Comparison of ENCODE assay signal across 21 mouse cellular contexts in genomic region chr7:139795004-139795605, GRCm38 (mm10). TPM values are rescaled to one million over a fixed set of nuclear protein-coding genes. Genes with fewer than 3 reads are reported as not detected.
DNase-seq lines count a peak whose midpoint lies in the region; ATAC-seq lines count a peak whose summit lies in the region.
"Had no signal": no experiment of that assay in that cellular context is flagged by ENCODE, and none has a peak within 500 bp of the region (broad histone marks: within the 10 kb centered on the region; RNA-seq: fewer than 3 reads in every experiment).

No protein-coding gene starts in this region.

- H3K4me3 ChIP-seq in hindbrain, embryonic 12.5 days: no peak overlapping the region
- no peak overlapping the region for H3K4me3 ChIP-seq in hindbrain, embryonic 16.5 days (ENCODE audit: low read length)
- no peak overlapping the region for H3K4me3 ChIP-seq in neural tube, embryonic 13.5 days
- no peak overlapping the region for H3K4me3 ChIP-seq in neural tube, embryonic 15.5 days (replicated peaks)
- no peak overlapping the region for H3K4me3 ChIP-seq in hindbrain, embryonic 15.5 days
- H3K4me3 ChIP-seq: embryonic facial prominence, embryonic 13.5 days; forebrain, embryonic 12.5 days; heart, embryonic 10.5 days had no signal

- no peaks in the 10 kb centered on the region for H3K9me3 ChIP-seq in hindbrain, embryonic 12.5 days (replicated peaks)
- no peaks in the 10 kb centered on the region for H3K9me3 ChIP-seq in hindbrain, embryonic 16.5 days (ENCODE audit: control insufficient read depth, low read length)
- H3K9me3 ChIP-seq in neural tube, embryonic 13.5 days: no peaks in the 10 kb centered on the region
- no peaks in the 10 kb centered on the region for H3K9me3 ChIP-seq in neural tube, embryonic 15.5 days (replicated peaks)
- no peaks in the 10 kb centered on the region for H3K9me3 ChIP-seq in hindbrain, embryonic 15.5 days
- H3K9me3 ChIP-seq: embryonic facial prominence, embryonic 13.5 days; forebrain, embryonic 12.5 days; heart, embryonic 10.5 days had no signal

- no peaks in the 10 kb centered on the region for H3K4me1 ChIP-seq in hindbrain, embryonic 12.5 days
- no peaks in the 10 kb centered on the region; the same call in 1 of the 2 replicates for H3K4me1 ChIP-seq in hindbrain, embryonic 16.5 days (ENCODE audit: control insufficient read depth, insufficient read depth, low read depth, low read length)
- H3K4me1 ChIP-seq in neural tube, embryonic 13.5 days (replicated peaks): no peaks in the 10 kb centered on the region; the same call in 1 of the 2 replicates
- H3K4me1 ChIP-seq in neural tube, embryonic 15.5 days: 0 out of 2 replicates have a peak, but pooled peaks cover 4% of the 10 kb centered on the region
- H3K4me1 ChIP-seq in hindbrain, embryonic 15.5 days (replicated peaks): peaks cover 5% of the 10 kb centered on the region; the same call in 1 of the 2 replicates
- H3K4me1 ChIP-seq: embryonic facial prominence, embryonic 13.5 days; heart, embryonic 10.5 days had no signal

- intact Hi-C loops in heart, postnatal 36 days (cut with DNase I): no loop called here

- no peak overlapping the region for H3K4me2 ChIP-seq in hindbrain, embryonic 12.5 days (replicated peaks)
- no peak overlapping the region for H3K4me2 ChIP-seq in hindbrain, embryonic 16.5 days (ENCODE audit: low read length)
- no peak overlapping the region for H3K4me2 ChIP-seq in neural tube, embryonic 13.5 days
- H3K4me2 ChIP-seq in neural tube, embryonic 15.5 days: no peak overlapping the region
- no peak overlapping the region for H3K4me2 ChIP-seq in hindbrain, embryonic 15.5 days
- H3K4me2 ChIP-seq: embryonic facial prominence, embryonic 13.5 days; forebrain, embryonic 12.5 days had no signal

- H3K27ac ChIP-seq in hindbrain, embryonic 12.5 days: no peak overlapping the region
- no peak overlapping the region for H3K27ac ChIP-seq in hindbrain, embryonic 16.5 days (ENCODE audit: low read depth, low read length)
- H3K27ac ChIP-seq in neural tube, embryonic 13.5 days (replicated peaks): peak overlapping the region; percentile 43; the same call in 1 of the 2 replicates
- no peak overlapping the region for H3K27ac ChIP-seq in neural tube, embryonic 15.5 days (replicated peaks)
- no peak overlapping the region for H3K27ac ChIP-seq in hindbrain, embryonic 15.5 days (replicated peaks)
- H3K27ac ChIP-seq: embryonic facial prominence, embryonic 13.5 days; forebrain, embryonic 12.5 days; heart, embryonic 10.5 days had no signal

- peak; percentile 78 for ATAC-seq in hindbrain, embryonic 12.5 days (ENCODE audit: low FRiP score)
- no peak for ATAC-seq in hindbrain, embryonic 16.5 days
- ATAC-seq in neural tube, embryonic 13.5 days (ENCODE audit: low read depth): peak; percentile 36; the same call in 1 of the 2 replicates
- no peak for ATAC-seq in neural tube, embryonic 15.5 days (ENCODE audit: low FRiP score)
- ATAC-seq in hindbrain, embryonic 15.5 days (ENCODE audit: low FRiP score, low read depth): 0 out of 2 replicates have a peak, but pooled peaks have one; percentile 42
- ATAC-seq: activated CD4-positive, CD25-positive, alpha-beta regulatory T cell, adult 4 months; Patski had no signal

- H3K27me3 ChIP-seq in hindbrain, embryonic 12.5 days: no peaks in the 10 kb centered on the region; the same call in 1 of the 2 replicates
- no peaks in the 10 kb centered on the region for H3K27me3 ChIP-seq in hindbrain, embryonic 16.5 days (replicated peaks; ENCODE audit: control insufficient read depth, insufficient read depth, low read length)
- H3K27me3 ChIP-seq in neural tube, embryonic 13.5 days: no peaks in the 10 kb centered on the region
- H3K27me3 ChIP-seq in neural tube, embryonic 15.5 days (replicated peaks): no peaks in the 10 kb centered on the region
- no peaks in the 10 kb centered on the region for H3K27me3 ChIP-seq in hindbrain, embryonic 15.5 days
- H3K27me3 ChIP-seq: embryonic facial prominence, embryonic 13.5 days; Patski had no signal

- WGBS in hindbrain, embryonic 12.5 days: 49% methylated on average over 9 of the region's 9 CpGs
- WGBS in hindbrain, embryonic 16.5 days: 37% methylated on average over 9 of the region's 9 CpGs
- WGBS in neural tube, embryonic 13.5 days: 43% methylated on average over 9 of the region's 9 CpGs
- WGBS in neural tube, embryonic 15.5 days: 50% methylated on average over 9 of the region's 9 CpGs
- 34% methylated on average over 9 of the region's 9 CpGs for WGBS in hindbrain, embryonic 15.5 days

- H3K36me3 ChIP-seq in hindbrain, embryonic 12.5 days: no peaks in the 10 kb centered on the region
- H3K36me3 ChIP-seq in hindbrain, embryonic 16.5 days (ENCODE audit: control insufficient read depth, insufficient read depth, low read length): no peaks in the 10 kb centered on the region
- H3K36me3 ChIP-seq in neural tube, embryonic 13.5 days: no peaks in the 10 kb centered on the region
- no peaks in the 10 kb centered on the region for H3K36me3 ChIP-seq in neural tube, embryonic 15.5 days
- no peaks in the 10 kb centered on the region for H3K36me3 ChIP-seq in hindbrain, embryonic 15.5 days
- H3K36me3 ChIP-seq: embryonic facial prominence, embryonic 13.5 days; forebrain, embryonic 12.5 days; heart, embryonic 10.5 days had no signal

- no peak for DNase-seq in heart, postnatal 36 days
- DNase-seq in ovary, adult 18-20 months (ENCODE audit: low spot score): no peak
- DNase-seq: adrenal gland, postnatal 14 days; cerebellum, adult 18-20 months; cerebellum, adult 9-11 months; cerebellum, postnatal 36 days; gastrocnemius, postnatal 10 days; heart, adult 18-20 months; heart, postnatal 10 days had no signal

- no peak overlapping the region for H3K9ac ChIP-seq in hindbrain, embryonic 12.5 days
- no peak overlapping the region for H3K9ac ChIP-seq in hindbrain, embryonic 16.5 days (ENCODE audit: low read depth, low read length)
- no peak overlapping the region for H3K9ac ChIP-seq in neural tube, embryonic 13.5 days
- H3K9ac ChIP-seq in neural tube, embryonic 15.5 days (replicated peaks): no peak overlapping the region
- H3K9ac ChIP-seq in hindbrain, embryonic 15.5 days: no peak overlapping the region
- H3K9ac ChIP-seq: embryonic facial prominence, embryonic 13.5 days; forebrain, embryonic 12.5 days had no signal

RNA-seq across cellular contexts. Expression of gene Adgra1, which starts 38.9 kb away (rescaled TPM):
- 18.7 and 21.4 TPM in 2 replicates for polyA plus RNA-seq in hindbrain, embryonic 12.5 days (2016; fragmentation: Nextera tagmentation; extraction: Ambion mirVana)
- 27.2 and 30.7 TPM in 2 replicates for polyA plus RNA-seq in hindbrain, embryonic 16.5 days (2015; fragmentation: Nextera tagmentation; extraction: Ambion mirVana)
- polyA plus RNA-seq in neural tube, embryonic 13.5 days (2015; fragmentation: Nextera tagmentation; extraction: Ambion mirVana): 23.9 and 29.2 TPM in 2 replicates
- 31.1 and 34.1 TPM in 2 replicates for polyA plus RNA-seq in neural tube, embryonic 15.5 days (2015; fragmentation: Nextera tagmentation; extraction: Ambion mirVana)
- 26.2 and 26.5 TPM in 2 replicates for polyA plus RNA-seq in hindbrain, embryonic 15.5 days (2015; fragmentation: Nextera tagmentation; extraction: Ambion mirVana)
- total RNA-seq in heart, postnatal 36 days (2021): not detected
- total RNA-seq: CH12.LX; heart, postnatal 10 days; hematopoietic stem cell, adult 5-6 weeks had no signal
- polyA plus RNA-seq: activated CD4-positive, CD25-positive, alpha-beta regulatory T cell, adult 4 months had no signal

Comparison
In these comparisons a context has a peak if more than half of its experiments do, and no peak if none do; other contexts are left out.
1. ATAC-seq: peak in hindbrain, embryonic 12.5 days (single experiment), neural tube, embryonic 13.5 days (single experiment) and hindbrain, embryonic 15.5 days (single experiment); none in hindbrain, embryonic 16.5 days (single experiment) and neural tube, embryonic 15.5 days (single experiment).